Mouse (Mus musculus) hindbrain, postnatal 0 days (tissue): ENCODE results near the gene Wdr25. TPM values are rescaled to one million over a fixed set of nuclear protein-coding genes. Genes with fewer than 3 reads are reported as not detected.

Source experiments
- ATAC-seq: fragments of 200-750 bp; cut with Nextera tagmentation; 2 replicates; pipeline ENCODE4 v1.8.0; 2017; ENCODE audit warnings: mild to moderate bottlenecking, moderate TSS enrichment, moderate library complexity
- DNase-seq: peaks from one replicate; pipeline ENCODE4 v3.0.0-alpha.2; 2015; ENCODE audit warnings: low spot score
- H3K27ac ChIP-seq: fragments of 300-500 bp; sonication (generic); 2 replicates; pipeline ENCODE4 v1.5.1; 2014; ENCODE audit warnings: mild to moderate bottlenecking
- H3K27me3 ChIP-seq: fragments of 300-500 bp; sonication (generic); 2 replicates; pipeline ENCODE4 v1.6.1; 2014; ENCODE audit warnings: low read length, mixed read lengths; ENCODE audit not compliant: insufficient read depth
- H3K36me3 ChIP-seq: fragments of 300-500 bp; sonication (generic); 2 replicates; pipeline ENCODE4 v1.6.1; 2014; ENCODE audit warnings: low read length, mixed read lengths; ENCODE audit not compliant: insufficient read depth
- H3K4me1 ChIP-seq: fragments of 300-500 bp; sonication (generic); 2 replicates; pipeline ENCODE4 v1.6.1; 2014; ENCODE audit warnings: antibody characterized with exemption, low read length, mixed read lengths; ENCODE audit not compliant: insufficient read depth
- H3K4me2 ChIP-seq: fragments of 300-500 bp; sonication (generic); 2 replicates; pipeline ENCODE4 v1.6.1; 2014; ENCODE audit warnings: low read depth, mild to moderate bottlenecking, low read length, moderate library complexity, mixed read lengths
- H3K4me3 ChIP-seq: fragments of 300-500 bp; sonication (generic); 2 replicates; pipeline ENCODE4 v1.5.1; 2014; ENCODE audit warnings: low read length
- H3K9ac ChIP-seq: fragments of 300-500 bp; sonication (generic); replicated peaks from 2 replicates; pipeline ENCODE4 v1.6.1; 2014; ENCODE audit warnings: mild to moderate bottlenecking, low read length, moderate library complexity, mixed read lengths
- H3K9me3 ChIP-seq: fragments of 300-500 bp; sonication (generic); 2 replicates; pipeline ENCODE4 v1.6.1; 2016; ENCODE audit warnings: low read length, mixed read lengths
- CTCF ChIP-seq: IDR thresholded peaks from 2 replicates; pipeline ENCODE4 v1.5.1; 2016; ENCODE audit warnings: antibody characterized with exemption, control low read depth, low read depth
- WGBS: fragments of 180-500 bp; shearing (Covaris S2); extraction: QIAGEN DNeasy Blood & Tissue Kit; methylation state at CpG from one replicate; pipeline ENCODE4 v1.1.7; 2014; 5-methylcytosine and 5-hydroxymethylcytosine counted together
- polyA plus RNA-seq: library from polyadenylated mRNA; unstranded; fragments of >200 nt; fragmentation: Nextera tagmentation; extraction: Ambion mirVana; gene quantifications from 2 replicates; pipeline ENCODE4 v1.2.1, GENCODE M21; 2015
- total RNA-seq: library from RNA; depleted of rRNA; stranded (reverse); fragments of >200 nt; gene quantifications from 2 replicates; pipeline ENCODE4 v1.2.3, GENCODE M21; 2014

Wdr25 gene
- total and polyA plus RNA-seq, 2 experiments from 2014 or later: 4.7 to 5.8 TPM

GRCm38 (mm10) chr12:108931341-108932053 lies 38.1 kb downstream of the Wdr25 start:
- no peak for TF ChIP-seq CTCF
- H3K27ac ChIP-seq: no peak overlapping the region
- H3K36me3 ChIP-seq: no peaks in the 10 kb centered on the region
- ATAC-seq: no peak
- H3K9me3 ChIP-seq: no peaks in the 10 kb centered on the region
- no peak for DNase-seq
- H3K9ac ChIP-seq: no peak overlapping the region
- 0 out of 2 replicates have a peak, but pooled peaks cover 5% of the 10 kb centered on the region for H3K4me1 ChIP-seq
- no peaks in the 10 kb centered on the region for H3K27me3 ChIP-seq
- no peak overlapping the region for H3K4me2 ChIP-seq
- H3K4me3 ChIP-seq: no peak overlapping the region
- WGBS: 65% methylated on average over 7 of the region's 7 CpGs

- no peak for DNase-seq
- no peak for ATAC-seq
- Histone ChIP-seq H3K27ac (no peak overlapping the region), H3K4me1 (0 out of 2 replicates have a peak, but pooled peaks cover 5% of the 10 kb centered on the region), H3K9ac (no peak overlapping the region), H3K4me2 (no peak overlapping the region), H3K36me3 (no peaks in the 10 kb centered on the region), H3K27me3 (no peaks in the 10 kb centered on the region), H3K4me3 (no peak overlapping the region), H3K9me3 (no peaks in the 10 kb centered on the region)
- WGBS: 38% methylated on average over 3 of the region's 3 CpGs
- TF ChIP-seq CTCF: no peak
These were observed 38.7 kb downstream of the Wdr25 start for GRCm38 (mm10) chr12:108932113-108932512.

GRCm38 (mm10) chr12:108934231-108934630 lies 40.8 kb downstream of the Wdr25 start:
- 0 out of 2 replicates have a peak, but pooled peaks cover 5% of the 10 kb centered on the region for H3K4me1 ChIP-seq
- no peak overlapping the region for H3K4me2 ChIP-seq
- H3K9ac ChIP-seq: no peak overlapping the region
- H3K9me3 ChIP-seq: no peaks in the 10 kb centered on the region
- no peak overlapping the region for H3K27ac ChIP-seq
- WGBS: 70% methylated on average over 6 of the region's 6 CpGs
- H3K27me3 ChIP-seq: no peaks in the 10 kb centered on the region
- ATAC-seq (no peak), DNase-seq (no peak)
- no peak overlapping the region for H3K4me3 ChIP-seq
- H3K36me3 ChIP-seq: no peaks in the 10 kb centered on the region
- TF ChIP-seq CTCF: no peak

- Histone ChIP-seq H3K9me3 (no peaks in the 10 kb centered on the region), H3K36me3 (no peaks in the 10 kb centered on the region), H3K27me3 (no peaks in the 10 kb centered on the region), H3K4me2 (no peak overlapping the region), H3K4me3 (no peak overlapping the region), H3K9ac (no peak overlapping the region), H3K4me1 (0 out of 2 replicates have a peak, but pooled peaks cover under 1% of the 10 kb centered on the region), H3K27ac (no peak overlapping the region)
- no peak for TF ChIP-seq CTCF
- ATAC-seq (no peak), DNase-seq (no peak)
- WGBS: 39% methylated on average over 6 of the region's 6 CpGs
These were observed 43.4 kb downstream of the Wdr25 start for GRCm38 (mm10) chr12:108936834-108937233.

DNA sequence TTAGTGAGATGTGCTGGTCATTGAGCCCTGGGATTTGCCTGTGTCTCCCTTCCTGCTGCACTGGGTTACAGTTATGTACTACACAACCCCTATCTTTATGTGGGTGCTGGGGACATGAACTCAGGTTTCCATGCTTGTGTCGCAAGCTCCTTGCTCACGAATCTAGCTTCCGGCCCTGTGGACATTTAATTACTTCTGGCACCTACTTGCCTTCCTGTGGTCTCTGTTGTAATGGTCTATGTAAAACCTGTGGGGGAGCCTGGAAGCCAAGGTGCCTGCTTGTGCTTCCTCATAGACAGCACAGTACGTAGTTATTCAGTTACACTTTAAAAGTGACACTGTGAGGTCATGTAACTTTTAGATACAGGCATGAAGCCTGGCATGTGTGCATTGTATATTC lies 44.1 kb downstream of the Wdr25 start:
- Histone ChIP-seq H3K27ac (no peak overlapping the region), H3K27me3 (no peaks in the 10 kb centered on the region), H3K4me3 (no peak overlapping the region), H3K36me3 (no peaks in the 10 kb centered on the region), H3K4me2 (no peak overlapping the region), H3K9me3 (no peaks in the 10 kb centered on the region), H3K4me1 (no peaks in the 10 kb centered on the region), H3K9ac (no peak overlapping the region)
- DNase-seq: no peak
- WGBS: 78% methylated on average over 4 of the region's 4 CpGs
- ATAC-seq: no peak
- TF ChIP-seq CTCF: no peak

DNA sequence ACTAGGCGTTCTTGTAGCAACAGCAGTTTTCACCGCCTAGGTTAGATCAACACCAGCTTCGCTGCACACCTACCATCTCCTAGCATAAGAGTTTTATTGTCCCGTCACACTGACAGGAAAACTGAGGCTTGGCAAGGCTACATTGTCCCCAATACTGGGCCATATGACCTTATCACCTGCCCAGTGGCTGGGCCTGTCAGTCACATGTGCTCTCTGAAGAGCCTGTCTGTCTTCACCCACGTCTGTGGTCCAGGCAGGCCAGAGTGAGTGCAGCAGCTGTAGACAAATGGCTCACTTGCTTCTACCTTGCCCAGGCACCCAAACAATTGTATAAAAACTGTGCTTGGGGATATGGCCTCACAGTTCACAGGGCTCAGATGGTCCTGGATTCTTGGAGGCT lies 45.4 kb downstream of the Wdr25 start:
- 84% methylated on average over 5 of the region's 5 CpGs for WGBS
- no peaks in the 10 kb centered on the region for H3K27me3 ChIP-seq
- no peaks in the 10 kb centered on the region for H3K36me3 ChIP-seq
- no peaks in the 10 kb centered on the region for H3K4me1 ChIP-seq
- H3K9me3 ChIP-seq: no peaks in the 10 kb centered on the region
- no peak for DNase-seq
- H3K4me3 ChIP-seq: no peak overlapping the region
- H3K4me2 ChIP-seq: no peak overlapping the region
- no peak overlapping the region for H3K9ac ChIP-seq
- H3K27ac ChIP-seq: no peak overlapping the region
- no peak for TF ChIP-seq CTCF
- ATAC-seq: no peak

GRCm38 (mm10) chr12:108939317-108939716 lies 45.9 kb downstream of the Wdr25 start:
- no peak for TF ChIP-seq CTCF
- H3K27ac ChIP-seq: no peak overlapping the region
- no peak for ATAC-seq

More at GRCm38 (mm10) chr12:108939317-108939716, 45.9 kb downstream of the Wdr25 start:
- H3K9ac ChIP-seq: no peak overlapping the region
- no peaks in the 10 kb centered on the region for H3K36me3 ChIP-seq
- 68% methylated on average over 9 of the region's 9 CpGs for WGBS
- no peaks in the 10 kb centered on the region for H3K27me3 ChIP-seq
- H3K4me2 ChIP-seq: no peak overlapping the region
- H3K4me1 ChIP-seq: no peaks in the 10 kb centered on the region
- H3K9me3 ChIP-seq: no peaks in the 10 kb centered on the region
- H3K4me3 ChIP-seq: no peak overlapping the region
- no peak for DNase-seq
